Mouse (Mus musculus): ENCODE measurements at regions not wholly inside any gene's neighbourhood (a gene's known extent, or its start where the extent isn't known, plus 50 kb on each side); places are given as distances from the start of the nearest gene placed in this dataset.

GRCm38 (mm10) chr14:68189876-68190275 is 1104.2 kb downstream of the Synb start:
- Histone ChIP-seq H3K4me1 (replicated peaks; ENCODE audit: control insufficient read depth, insufficient read depth, low read length) (no peaks in the 10 kb centered on the region), H3K27ac (ENCODE audit: low read depth, low read length) (no peak overlapping the region), H3K36me3 (ENCODE audit: control insufficient read depth, insufficient read depth) (no peaks in the 10 kb centered on the region), H3K9ac (ENCODE audit: low read depth, low read length) (no peak overlapping the region), H3K27me3 (replicated peaks; ENCODE audit: control insufficient read depth, insufficient read depth, low read length) (no peaks in the 10 kb centered on the region), H3K4me2 (replicated peaks; ENCODE audit: low read depth) (no peak overlapping the region), H3K9me3 (ENCODE audit: control insufficient read depth) (no peaks in the 10 kb centered on the region), H3K4me3 (ENCODE audit: low read depth, low read length) (no peak overlapping the region)
- 66% methylated on average over 4 of the region's 4 CpGs for WGBS
- ATAC-seq = no peak
- no peak for TF ChIP-seq CTCF (IDR thresholded peaks at IDR 0.05; ENCODE audit: low read depth)

- Histone ChIP-seq H3K4me3 (ENCODE audit: low read depth, low read length) (no peak overlapping the region), H3K27ac (ENCODE audit: low read depth, low read length) (no peak overlapping the region), H3K36me3 (ENCODE audit: control insufficient read depth, insufficient read depth) (no peaks in the 10 kb centered on the region), H3K4me1 (replicated peaks; ENCODE audit: control insufficient read depth, insufficient read depth, low read length) (no peaks in the 10 kb centered on the region), H3K9me3 (ENCODE audit: control insufficient read depth) (no peaks in the 10 kb centered on the region), H3K4me2 (replicated peaks; ENCODE audit: low read depth) (no peak overlapping the region), H3K27me3 (replicated peaks; ENCODE audit: control insufficient read depth, insufficient read depth, low read length) (no peaks in the 10 kb centered on the region), H3K9ac (ENCODE audit: low read depth, low read length) (no peak overlapping the region)
- WGBS = 48% methylated on average over 5 of the region's 5 CpGs
- ATAC-seq = no peak
- TF ChIP-seq CTCF (IDR thresholded peaks at IDR 0.05; ENCODE audit: low read depth) = no peak
Measured at GRCm38 (mm10) chr14:68188325-68188724, 1105.8 kb downstream of the Synb start.

- H3K27ac ChIP-seq (ENCODE audit: low read depth, low read length) = no peak overlapping the region
- H3K9ac ChIP-seq (ENCODE audit: low read depth, low read length) = no peak overlapping the region
- no peaks in the 10 kb centered on the region for H3K9me3 ChIP-seq (ENCODE audit: control insufficient read depth)
- 48% methylated on average over 9 of the region's 9 CpGs for WGBS
- no peaks in the 10 kb centered on the region for H3K27me3 ChIP-seq (replicated peaks; ENCODE audit: control insufficient read depth, insufficient read depth, low read length)
- no peaks in the 10 kb centered on the region for H3K36me3 ChIP-seq (ENCODE audit: control insufficient read depth, insufficient read depth)
- no peak for TF ChIP-seq CTCF (IDR thresholded peaks at IDR 0.05; ENCODE audit: low read depth)
- no peak overlapping the region for H3K4me2 ChIP-seq (replicated peaks; ENCODE audit: low read depth)
- H3K4me3 ChIP-seq (ENCODE audit: low read depth, low read length) = no peak overlapping the region
- ATAC-seq = no peak
- no peaks in the 10 kb centered on the region for H3K4me1 ChIP-seq (replicated peaks; ENCODE audit: control insufficient read depth, insufficient read depth, low read length)
Measured at GRCm38 (mm10) chr14:68182606-68183005, 1111.5 kb downstream of the Synb start.

GRCm38 (mm10) chr14:68181168-68181567 is 1112.9 kb downstream of the Synb start:
- Histone ChIP-seq H3K9ac (ENCODE audit: low read depth, low read length) (no peak overlapping the region), H3K4me3 (ENCODE audit: low read depth, low read length) (no peak overlapping the region), H3K27ac (ENCODE audit: low read depth, low read length) (no peak overlapping the region), H3K27me3 (replicated peaks; ENCODE audit: control insufficient read depth, insufficient read depth, low read length) (no peaks in the 10 kb centered on the region), H3K36me3 (ENCODE audit: control insufficient read depth, insufficient read depth) (no peaks in the 10 kb centered on the region), H3K4me1 (replicated peaks; ENCODE audit: control insufficient read depth, insufficient read depth, low read length) (no peaks in the 10 kb centered on the region), H3K9me3 (ENCODE audit: control insufficient read depth) (no peaks in the 10 kb centered on the region), H3K4me2 (replicated peaks; ENCODE audit: low read depth) (no peak overlapping the region)
- TF ChIP-seq CTCF (IDR thresholded peaks at IDR 0.05; ENCODE audit: low read depth) = no peak
- 82% methylated on average over 6 of the region's 6 CpGs for WGBS
- ATAC-seq = no peak
